Mouse (Mus musculus) liver, adult 2 months (tissue): ENCODE measurements around the gene Krt78.

Experiments
- CTCF ChIP-seq: fragments of 200-500 bp; IDR thresholded peaks from 2 replicates; pipeline ENCODE4 v1.5.1; 2011; ENCODE audit warnings: low read depth, low read length, control low read depth
- POLR2A ChIP-seq: fragments of 200-500 bp; IDR thresholded peaks from 2 replicates; pipeline ENCODE4 v1.6.1; 2011; ENCODE audit warnings: low read length, control low read depth; ENCODE audit not compliant: insufficient read depth; ENCODE audit errors: extremely low read depth

GRCm38 (mm10) chr15:101999676-102000335, 45.7 kb upstream of the Krt78 start:
- TF ChIP-seq POLR2A: no peak
- no peak for TF ChIP-seq CTCF
